Mouse (Mus musculus): Measurements from ENCODE around the gene Ptpn14.

GRCm38 (mm10) chr1:189784503-189784902 lies 56.4 kb downstream of the Ptpn14 start:
- no peak for TF ChIP-seq MYOD1 (IDR thresholded peaks at IDR 0.05; ENCODE audit: control insufficient read depth in 1 of 3, insufficient read length in 2 of 3, low read depth in 2 of 3)
- TF ChIP-seq USF1 (IDR thresholded peaks at IDR 0.05; ENCODE audit: low read depth): no peak
- no peak for TF ChIP-seq E2F4 (IDR thresholded peaks at IDR 0.05; ENCODE audit: insufficient read depth)
- TF ChIP-seq CEBPB (IDR thresholded peaks at IDR 0.05; ENCODE audit: insufficient read depth, poor library complexity, severe bottlenecking): no peak
- TF ChIP-seq POLR2A (IDR thresholded peaks at IDR 0.05; ENCODE audit: insufficient read length, low read depth): no peak
- TF ChIP-seq TCF12 (IDR thresholded peaks at IDR 0.05; ENCODE audit: insufficient read depth, poor library complexity, severe bottlenecking): no peak
- TF ChIP-seq SRF (IDR thresholded peaks at IDR 0.05; ENCODE audit: control insufficient read depth, insufficient read length, low read depth): no peak
- no peak for TF ChIP-seq MAX (IDR thresholded peaks at IDR 0.05; ENCODE audit: low read depth)

Measured in myocyte (in vitro differentiated cells).